Mouse (Mus musculus): ENCODE results near the gene Rspo1. TPM values are rescaled to one million over a fixed set of nuclear protein-coding genes. Genes with fewer than 3 reads are reported as not detected.

Rspo1 gene
- total RNA-seq, 2 experiments from 2014 or later: 8.8 to 9.8 TPM

DNA sequence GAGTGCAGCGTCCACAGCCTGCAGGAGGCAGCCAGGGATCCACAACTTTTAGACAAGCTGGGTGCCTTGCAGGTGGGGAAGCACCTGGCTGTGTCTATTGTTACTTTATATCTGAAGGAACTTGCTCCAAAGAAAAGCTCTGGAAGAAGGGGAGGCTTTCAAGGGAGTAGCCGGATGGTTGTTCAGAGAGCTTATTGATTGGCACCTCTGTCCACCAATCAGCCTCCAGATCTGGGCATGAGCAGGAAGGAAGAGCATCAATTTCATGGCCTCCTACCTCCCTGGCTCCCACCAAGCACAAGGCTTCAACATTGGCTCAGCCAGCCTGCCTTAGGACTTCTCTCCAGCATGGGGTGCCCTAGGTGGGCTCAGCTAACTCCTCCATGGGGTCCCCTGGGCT lies 12.9 kb upstream of the Rspo1 start:
- DNase-seq: no peak

DNA sequence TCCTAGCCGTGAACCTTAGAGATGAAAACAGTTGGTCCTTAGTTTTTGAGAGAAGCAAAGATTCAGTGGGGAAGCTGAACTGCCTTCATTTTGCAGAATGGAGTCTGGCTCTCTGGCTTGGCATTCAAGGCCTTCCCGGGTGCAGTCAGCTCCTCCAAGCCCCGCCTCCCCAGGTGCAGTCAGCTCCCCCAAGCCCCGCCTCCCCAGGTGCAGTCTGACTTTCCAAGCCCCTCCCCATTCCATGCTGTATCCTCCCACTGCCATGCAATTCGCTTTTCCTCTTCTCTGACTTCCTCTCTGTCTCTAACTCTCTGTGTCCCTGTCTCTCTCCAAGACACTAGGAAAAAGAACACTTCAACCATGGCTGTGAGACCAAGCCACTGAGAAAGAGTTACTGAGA lies 8.0 kb upstream of the Rspo1 start:
- no peak for DNase-seq

DNA sequence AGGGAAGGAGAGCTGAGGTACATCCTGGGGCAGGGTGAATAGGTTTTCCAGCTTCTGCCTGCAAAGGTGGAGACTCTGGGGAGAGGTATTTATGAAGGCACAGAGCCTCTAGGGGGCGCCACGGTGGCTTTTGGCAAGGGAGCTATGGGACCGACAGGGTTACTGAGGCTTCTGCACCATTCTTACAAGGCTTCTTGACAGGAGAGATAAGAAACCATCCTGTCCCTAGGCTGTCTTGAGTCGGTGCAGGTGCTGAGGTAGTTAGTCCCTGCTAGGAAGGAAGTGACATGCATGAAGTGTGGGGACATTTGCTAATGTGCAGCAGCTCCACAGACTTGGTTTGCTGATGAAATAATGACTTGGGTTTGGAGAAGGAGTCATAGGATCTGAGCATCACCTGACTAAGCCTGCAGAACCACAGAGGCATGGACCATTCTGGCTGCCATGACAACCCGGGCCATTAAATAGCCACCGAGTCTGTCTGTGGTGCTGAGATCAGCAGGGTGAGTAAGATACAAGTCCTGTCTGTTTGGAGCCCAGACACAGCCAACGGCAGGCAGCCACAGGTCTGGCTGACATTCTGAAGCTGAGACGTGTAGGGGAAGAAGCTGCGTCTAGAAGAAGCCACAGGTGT lies 2.2 kb upstream of the Rspo1 start:
- no peak for DNase-seq

GRCm38 (mm10) chr4:124984871-124985670 lies 1.2 kb upstream of the Rspo1 start:
- DNase-seq: no peak

GRCm38 (mm10) chr4:124986739-124987710 lies 795 bp downstream of the Rspo1 start:
- DNase-seq: no peak

DNA sequence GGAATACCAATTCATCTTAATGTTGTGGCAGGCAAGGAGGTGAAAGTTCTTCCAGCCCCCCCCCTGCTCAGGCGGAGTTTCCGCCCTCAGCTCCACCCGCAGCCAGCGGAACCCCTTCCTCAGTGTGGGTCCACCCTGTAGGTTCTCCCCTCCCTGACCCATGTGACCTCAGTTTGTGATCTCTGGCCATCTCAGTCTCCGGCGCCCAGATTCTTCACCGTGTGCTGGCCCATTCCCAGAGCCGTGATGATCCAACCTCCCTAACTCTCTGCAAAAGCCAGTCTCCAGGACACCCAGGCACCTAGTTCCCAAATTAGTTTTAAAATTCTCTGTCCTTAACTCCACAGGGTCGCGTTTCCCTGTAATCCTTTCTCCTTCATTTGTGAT lies 1.5 kb downstream of the Rspo1 start:
- no peak for DNase-seq

GRCm38 (mm10) chr4:124988382-124988781 lies 2.2 kb downstream of the Rspo1 start:
- DNase-seq: no peak

- DNase-seq: no peak
These were observed 3.6 kb downstream of the Rspo1 start for GRCm38 (mm10) chr4:124989787-124990253.

DNA sequence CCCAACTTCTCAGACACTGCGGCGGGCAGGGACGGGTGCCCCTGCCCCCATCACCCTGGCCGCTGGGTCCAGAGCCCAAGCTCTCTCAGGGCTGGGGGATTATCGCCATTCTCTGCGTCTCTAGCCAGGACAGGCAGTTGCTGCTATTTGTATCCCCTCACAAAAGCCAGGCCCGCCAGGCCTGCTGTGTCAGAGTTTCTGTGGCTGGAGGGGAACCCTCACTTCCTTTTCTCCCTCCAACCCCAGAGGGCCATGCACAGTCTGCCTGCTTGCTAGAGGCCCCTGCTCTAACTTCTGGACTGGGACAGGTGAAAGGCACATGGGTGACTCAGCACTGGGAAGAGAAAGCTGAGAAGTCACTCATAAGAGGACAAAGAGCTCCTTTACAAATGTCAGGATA lies 4.1 kb downstream of the Rspo1 start:
- no peak for DNase-seq

DNA sequence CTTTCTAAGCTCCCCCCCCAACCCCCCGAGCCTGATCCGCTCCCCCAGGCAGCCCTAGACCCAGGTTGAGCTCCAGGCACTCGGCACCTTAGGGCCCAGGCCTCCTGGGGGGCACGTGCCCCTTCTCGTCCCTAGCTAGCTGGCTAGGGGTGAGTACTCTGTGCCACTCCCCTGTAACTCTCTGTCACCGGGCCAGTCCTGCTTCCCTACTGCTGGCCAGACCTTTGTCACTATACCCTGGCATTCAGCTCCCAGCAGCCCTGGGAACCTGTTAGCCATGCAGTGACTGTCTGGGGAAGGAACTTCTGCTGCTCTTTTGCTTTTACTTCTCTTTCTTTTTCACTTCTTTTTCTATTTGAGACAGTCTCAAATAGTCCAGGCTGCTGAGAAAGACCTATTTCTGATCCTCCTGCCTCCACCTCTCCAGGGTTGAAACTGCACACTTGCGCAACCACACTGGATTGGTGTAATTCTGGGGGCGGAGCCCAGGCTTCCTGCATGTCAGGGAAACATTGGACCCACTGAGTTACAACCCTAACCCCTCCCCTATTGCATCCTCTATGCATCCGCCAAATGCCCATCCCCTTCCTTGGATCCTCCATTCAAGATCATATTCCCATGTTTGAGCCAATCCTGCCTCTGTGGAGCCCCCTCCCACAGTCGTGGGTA lies 11.4 kb downstream of the Rspo1 start:
- DNase-seq: no peak

- DNase-seq: no peak
These were observed 13.3 kb downstream of the Rspo1 start for GRCm38 (mm10) chr4:124999548-124999947.

DNA sequence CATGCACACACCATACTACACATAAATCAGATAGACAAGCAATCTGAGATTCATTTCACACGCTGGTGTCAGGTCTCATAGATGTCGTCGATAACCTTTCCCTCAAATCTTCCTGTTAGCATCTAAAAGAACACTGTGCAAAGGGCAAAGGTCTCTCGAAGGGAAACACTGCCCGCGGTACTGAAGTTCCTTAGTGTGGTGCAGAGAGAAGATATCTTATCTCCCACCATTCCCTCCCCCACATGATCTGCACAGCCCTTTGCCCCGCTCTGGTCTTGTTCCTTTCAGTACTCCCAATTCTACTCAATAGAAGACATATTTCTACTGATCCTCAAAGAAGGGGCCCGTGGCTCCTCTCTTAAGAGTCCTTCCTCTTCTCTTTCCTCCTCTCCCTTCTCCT lies 16.7 kb downstream of the Rspo1 start:
- DNase-seq: no peak

DNA sequence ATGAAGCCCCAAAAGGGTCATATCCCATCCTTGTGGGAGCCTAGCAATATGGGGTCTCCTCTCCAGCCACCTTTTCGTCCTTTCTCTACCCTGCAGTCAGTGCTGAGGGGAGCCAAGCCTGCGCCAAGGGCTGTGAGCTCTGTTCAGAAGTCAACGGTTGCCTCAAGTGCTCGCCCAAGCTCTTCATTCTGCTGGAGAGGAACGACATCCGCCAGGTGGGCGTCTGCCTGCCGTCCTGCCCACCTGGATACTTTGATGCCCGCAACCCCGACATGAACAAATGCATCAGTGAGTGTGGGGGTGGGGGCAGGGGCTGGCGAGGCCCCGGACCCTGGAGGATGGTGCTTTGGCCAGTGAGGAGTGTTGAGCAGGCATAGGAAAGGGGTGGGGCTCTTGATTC lies 18.7 kb downstream of the Rspo1 start:
- no peak for DNase-seq

- DNase-seq: no peak
These were observed 21.2 kb downstream of the Rspo1 start for GRCm38 (mm10) chr4:125007460-125007859.

DNA sequence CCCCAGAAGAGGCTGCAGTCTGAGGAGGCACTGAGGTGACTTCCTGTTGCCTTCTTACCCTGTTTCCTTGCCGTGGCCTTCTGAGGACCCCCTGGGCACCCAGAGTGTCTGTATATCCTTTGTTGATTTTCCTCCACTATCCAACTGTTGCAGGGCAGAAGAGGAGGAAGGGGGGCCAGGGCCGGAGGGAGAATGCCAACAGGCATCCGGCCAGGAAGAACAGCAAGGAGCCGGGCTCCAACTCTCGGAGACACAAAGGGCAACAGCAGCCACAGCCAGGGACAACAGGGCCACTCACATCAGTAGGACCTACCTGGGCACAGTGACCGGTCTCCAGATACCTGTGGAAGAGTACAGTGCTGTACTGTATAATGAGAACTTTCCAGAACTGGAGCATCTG lies 22.0 kb downstream of the Rspo1 start:
- DNase-seq: no peak

DNA sequence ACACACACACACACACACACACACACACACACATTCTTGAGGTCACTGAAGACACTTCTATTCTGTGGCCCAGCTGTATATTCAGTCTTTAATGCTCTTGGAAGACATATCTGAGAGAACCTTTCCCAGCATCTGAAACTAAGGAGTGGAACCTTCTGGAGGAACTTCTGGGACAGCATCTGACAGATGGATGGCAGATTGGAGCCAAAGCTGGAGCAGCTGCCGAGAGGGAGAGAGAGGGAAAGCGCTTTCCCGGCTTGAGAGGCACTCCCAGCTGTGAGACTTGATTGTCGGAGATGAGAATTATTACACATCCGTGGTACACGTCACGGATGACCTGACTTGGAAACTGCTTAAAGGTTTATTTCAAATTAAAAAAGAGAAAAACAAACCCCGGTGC lies 22.5 kb downstream of the Rspo1 start:
- no peak for DNase-seq

DNA sequence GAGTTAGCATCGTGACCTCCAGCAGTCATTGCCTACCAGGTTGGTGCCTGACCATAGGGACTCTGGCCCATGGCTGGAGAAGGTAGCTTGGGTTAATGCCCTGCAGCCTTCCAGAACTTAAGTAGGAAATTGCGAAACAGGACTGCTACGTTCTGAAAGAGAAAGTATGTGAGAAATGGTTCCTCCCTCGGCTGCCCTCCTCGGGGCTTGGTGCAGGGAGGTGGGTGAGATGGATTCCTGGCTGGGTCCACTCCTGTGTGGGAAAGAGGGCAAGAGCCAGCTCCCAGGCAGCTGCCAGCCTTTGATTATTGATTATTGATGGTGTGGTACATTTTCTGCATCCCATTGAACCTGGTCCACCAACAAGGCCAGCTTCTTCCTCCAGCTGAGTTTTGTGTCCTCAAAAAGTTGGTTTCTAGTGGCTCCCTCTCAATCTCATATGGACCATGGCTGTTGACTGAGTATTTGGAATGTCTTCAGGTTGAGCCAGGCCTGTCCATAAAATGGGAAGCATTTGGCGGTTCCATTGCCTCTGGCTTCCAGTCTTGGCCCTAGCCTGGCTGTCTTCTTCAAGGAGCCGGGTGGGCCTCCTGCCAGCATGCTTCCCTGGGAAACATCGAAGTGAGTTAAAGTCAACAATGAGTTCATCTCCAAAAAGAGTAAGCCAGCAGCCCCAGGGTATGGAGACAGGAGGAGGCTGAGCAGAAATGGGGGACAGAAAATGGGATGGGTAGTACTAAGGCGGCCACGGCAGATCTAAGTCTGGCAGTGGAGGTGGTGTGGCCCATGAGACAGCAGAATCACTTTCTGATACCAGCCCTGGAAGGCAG lies 29.8 kb downstream of the Rspo1 start, which contains the start of gene Gnl2:
TSS of gene Gnl2 (plus strand) at position 780 of the 830 bp plus-strand sequence.
- no peak for DNase-seq

- DNase-seq: no peak
These were observed 31.2 kb downstream of the Rspo1 start for GRCm38 (mm10) chr4:125017431-125017830.

DNA sequence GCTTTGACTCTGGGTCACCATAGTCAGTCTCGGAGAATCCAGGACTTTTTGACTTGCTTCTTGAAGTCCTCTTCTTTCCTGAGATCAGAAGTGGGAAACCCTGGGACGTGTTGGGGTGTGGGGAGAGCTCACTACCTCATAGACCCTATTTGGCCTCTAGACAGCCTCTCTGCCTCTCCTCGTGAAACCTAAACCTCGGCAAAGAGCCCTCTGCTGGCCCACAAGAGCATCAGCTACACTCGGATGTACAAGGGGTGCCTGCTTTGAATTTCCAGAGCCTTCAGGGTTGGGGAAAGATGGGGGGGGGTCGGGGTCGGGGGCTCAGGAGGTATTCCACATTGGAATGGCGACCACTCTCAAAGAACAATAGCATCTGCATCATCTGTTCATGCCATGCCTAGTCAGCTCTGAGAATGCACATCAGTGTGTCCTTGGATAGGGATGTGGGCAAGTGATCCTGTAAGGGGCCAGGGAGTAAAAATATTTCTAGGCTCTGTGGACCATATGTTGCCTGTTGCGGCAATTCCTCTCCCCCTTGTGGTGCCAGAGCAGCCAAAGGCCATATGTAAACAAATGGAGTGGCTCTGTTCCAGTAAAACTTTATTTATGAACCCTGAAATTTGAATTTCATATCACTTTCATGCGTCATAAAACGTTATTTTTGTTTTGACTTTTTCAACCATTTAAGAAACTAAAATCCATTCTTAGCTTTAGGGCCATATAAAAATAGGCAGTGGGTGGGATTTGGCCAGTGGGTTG lies 34.7 kb downstream of the Rspo1 start:
- no peak for DNase-seq

- DNase-seq: peak; percentile 88 to 90
These were observed 43.8 kb downstream of the Rspo1 start for GRCm38 (mm10) chr4:125029891-125030614.

All from layer of hippocampus, postnatal 36 days (tissue).